Mouse (Mus musculus) CD4-positive helper T cell, adult 2 months (primary cell): Measurements from ENCODE around the gene 2610301B20Rik.
"Not testable (repeated sequence)": the region's sequence is repeated elsewhere in the genome, so short reads cannot be mapped to it uniquely, and the experiment has no call there.

Experiments used
- DNase-seq: peaks from one replicate; pipeline ENCODE4 v3.0.0-alpha.2; 2012; ENCODE audit warnings: low read depth, missing footprints, low spot score

2610301B20Rik gene

GRCm38 (mm10) chr4:10905234-10905801, 31.0 kb downstream of the 2610301B20Rik start:
- DNase-seq, result no peak

- not testable (repeated sequence) for DNase-seq
These were observed 37.1 kb downstream of the 2610301B20Rik start for GRCm38 (mm10) chr4:10911417-10911816.

- no peak for DNase-seq
These were observed 37.7 kb downstream of the 2610301B20Rik start for GRCm38 (mm10) chr4:10911909-10912478.

- peak; percentile 77 for DNase-seq
These were observed 38.5 kb downstream of the 2610301B20Rik start for GRCm38 (mm10) chr4:10912611-10913301.

GRCm38 (mm10) chr4:10913409-10913808, 39.1 kb downstream of the 2610301B20Rik start:
- DNase-seq, result no peak

GRCm38 (mm10) chr4:10914766-10915165, 40.5 kb downstream of the 2610301B20Rik start:
- no peak for DNase-seq

GRCm38 (mm10) chr4:10915271-10915670, 41.0 kb downstream of the 2610301B20Rik start:
- DNase-seq, result no peak

GRCm38 (mm10) chr4:10918402-10918801, 44.1 kb downstream of the 2610301B20Rik start:
- no peak for DNase-seq

GRCm38 (mm10) chr4:10919097-10919496, 44.8 kb downstream of the 2610301B20Rik start:
- DNase-seq, result peak; percentile 35

- DNase-seq, result no peak
These were observed 45.2 kb downstream of the 2610301B20Rik start for GRCm38 (mm10) chr4:10919530-10919929.

- no peak for DNase-seq
These were observed 45.7 kb downstream of the 2610301B20Rik start for GRCm38 (mm10) chr4:10919987-10920386.

- DNase-seq, result no peak
These were observed 46.3 kb downstream of the 2610301B20Rik start for GRCm38 (mm10) chr4:10920622-10921021.

GRCm38 (mm10) chr4:10923180-10923579, 48.9 kb downstream of the 2610301B20Rik start:
- no peak for DNase-seq

GRCm38 (mm10) chr4:10924140-10924539, 49.8 kb downstream of the 2610301B20Rik start:
- no peak for DNase-seq

GRCm38 (mm10) chr4:10924541-10924940, 50.2 kb downstream of the 2610301B20Rik start:
- DNase-seq, result no peak

GRCm38 (mm10) chr4:10926416-10926815, 52.1 kb downstream of the 2610301B20Rik start:
- no peak for DNase-seq

- DNase-seq, result no peak
These were observed 53.9 kb downstream of the 2610301B20Rik start for GRCm38 (mm10) chr4:10928158-10928557.

- DNase-seq, result no peak
These were observed 55.4 kb downstream of the 2610301B20Rik start for GRCm38 (mm10) chr4:10929726-10930125.

GRCm38 (mm10) chr4:10931040-10931439, 56.7 kb downstream of the 2610301B20Rik start:
- no peak for DNase-seq

GRCm38 (mm10) chr4:10932091-10932745, 57.9 kb downstream of the 2610301B20Rik start:
- no peak for DNase-seq

- no peak for DNase-seq
These were observed 58.5 kb downstream of the 2610301B20Rik start for GRCm38 (mm10) chr4:10932782-10933181.

GRCm38 (mm10) chr4:10936766-10937165, 62.5 kb downstream of the 2610301B20Rik start:
- DNase-seq, result no peak
